Mouse (Mus musculus): ENCODE measurements around the gene Slc5a4b. TPM values are rescaled to one million over a fixed set of nuclear protein-coding genes. Genes with fewer than 3 reads are reported as not detected.

The Slc5a4b gene
- polyA plus RNA-seq, 1 experiment: not detected

- H3K4me3 ChIP-seq (replicated peaks; ENCODE audit: control insufficient read depth, low read depth, low read length): no peak overlapping the region
- 90% methylated on average over 5 of the region's 5 CpGs for WGBS
- no peak overlapping the region for H3K27ac ChIP-seq (ENCODE audit: control insufficient read depth, insufficient read depth, low read depth, low read length, poor library complexity)
- TF ChIP-seq POLR2A (IDR thresholded peaks at IDR 0.05; ENCODE audit: borderline replicate concordance, control insufficient read depth, low read depth, low read length) (no peak), CTCF (IDR thresholded peaks at IDR 0.05; ENCODE audit: control insufficient read depth, insufficient read depth, low read length) (no peak)
- no peaks in the 10 kb centered on the region for H3K4me1 ChIP-seq (ENCODE audit: control insufficient read depth, insufficient read depth, low read length)
Measured at GRCm38 (mm10) chr10:76062439-76062838, 48.3 kb downstream of the Slc5a4b start.

DNA sequence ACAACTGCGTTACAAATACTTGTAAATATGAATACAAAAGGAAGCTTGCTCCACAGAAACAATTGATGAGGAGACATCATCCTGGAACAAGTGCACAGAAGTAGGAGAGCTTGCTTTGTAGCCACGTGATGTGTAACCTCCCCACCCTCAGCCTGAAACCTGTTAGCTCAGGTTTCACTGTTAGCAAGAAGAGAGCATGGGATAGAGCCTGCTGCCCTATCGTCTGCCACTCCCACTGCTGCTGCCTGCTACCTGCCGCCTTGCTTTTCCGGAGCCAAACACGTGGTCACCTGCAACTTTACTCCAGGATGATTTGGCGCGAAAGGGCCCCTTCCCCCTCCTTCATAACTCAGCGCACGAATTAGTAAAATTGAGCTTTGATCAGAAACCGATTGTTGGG is 58.9 kb downstream of the Slc5a4b start:
- WGBS: 79% methylated on average over 11 of the region's 11 CpGs
- Histone ChIP-seq H3K4me3 (replicated peaks; ENCODE audit: control insufficient read depth, low read depth, low read length) (no peak overlapping the region), H3K27ac (ENCODE audit: control insufficient read depth, insufficient read depth, low read depth, low read length, poor library complexity) (no peak overlapping the region), H3K4me1 (ENCODE audit: control insufficient read depth, insufficient read depth, low read length) (no peaks in the 10 kb centered on the region)
- TF ChIP-seq CTCF (IDR thresholded peaks at IDR 0.05; ENCODE audit: control insufficient read depth, insufficient read depth, low read length) (no peak), POLR2A (IDR thresholded peaks at IDR 0.05; ENCODE audit: borderline replicate concordance, control insufficient read depth, low read depth, low read length) (no peak)

DNA sequence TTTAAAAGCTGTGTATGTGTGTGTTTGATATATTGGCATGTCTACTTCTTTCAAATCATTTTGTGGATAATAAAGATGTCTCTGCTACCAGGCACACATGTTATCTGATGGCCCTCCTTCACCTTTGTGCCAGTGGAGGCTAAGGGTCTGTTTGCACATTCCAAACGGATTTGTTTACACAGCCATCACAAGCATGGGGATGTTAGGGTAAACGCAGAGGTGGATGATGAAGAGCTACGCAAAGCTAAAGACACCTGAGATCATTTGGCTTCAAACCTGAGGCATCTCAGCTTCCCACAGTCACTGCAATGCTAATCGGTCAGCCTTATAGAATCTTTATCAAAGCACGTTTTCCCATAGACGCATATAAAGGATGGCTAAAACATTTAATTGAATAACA is 61.8 kb downstream of the Slc5a4b start:
- H3K27ac ChIP-seq (ENCODE audit: control insufficient read depth, insufficient read depth, low read depth, low read length, poor library complexity): no peak overlapping the region
- no peaks in the 10 kb centered on the region for H3K4me1 ChIP-seq (ENCODE audit: control insufficient read depth, insufficient read depth, low read length)
- TF ChIP-seq CTCF (IDR thresholded peaks at IDR 0.05; ENCODE audit: control insufficient read depth, insufficient read depth, low read length): no peak
- no peak for TF ChIP-seq POLR2A (IDR thresholded peaks at IDR 0.05; ENCODE audit: borderline replicate concordance, control insufficient read depth, low read depth, low read length)
- H3K4me3 ChIP-seq (replicated peaks; ENCODE audit: control insufficient read depth, low read depth, low read length): no peak overlapping the region
- WGBS: 63% methylated on average over 6 of the region's 6 CpGs

DNA sequence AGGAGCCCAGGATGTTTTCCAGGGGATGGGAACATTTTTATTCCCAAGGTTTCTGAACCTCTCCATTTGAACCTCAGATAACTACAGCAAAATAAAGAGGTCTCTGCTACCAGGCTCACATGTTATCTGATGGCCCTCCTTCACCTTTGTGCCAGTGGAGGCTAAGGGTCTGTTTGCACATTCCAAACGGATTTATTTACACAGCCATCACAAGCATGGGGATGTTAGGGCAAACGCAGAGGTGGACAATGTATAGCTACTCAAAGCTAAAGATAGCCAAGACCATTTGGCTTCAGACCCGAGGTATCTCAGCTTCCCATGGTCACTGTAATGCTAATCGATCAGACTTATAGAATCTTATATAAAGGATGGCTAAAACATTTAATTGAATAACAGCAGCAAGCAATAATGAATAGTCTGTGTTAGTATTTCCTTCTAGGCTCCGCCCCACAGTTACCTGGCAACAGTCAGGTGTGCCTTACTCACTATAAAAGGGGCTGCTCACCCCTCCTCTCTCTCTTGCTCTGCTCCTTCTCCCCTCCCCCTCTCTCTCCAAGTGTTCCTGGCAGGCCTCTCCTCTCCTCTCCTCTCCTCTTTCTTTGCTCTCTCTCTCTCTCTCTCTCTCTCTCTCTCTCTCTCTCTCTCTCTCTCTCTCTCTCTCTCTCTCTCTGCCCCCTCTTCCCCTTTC is 63.4 kb downstream of the Slc5a4b start:
- H3K4me3 ChIP-seq (replicated peaks; ENCODE audit: control insufficient read depth, low read depth, low read length): no peak overlapping the region
- no peak for TF ChIP-seq CTCF (IDR thresholded peaks at IDR 0.05; ENCODE audit: control insufficient read depth, insufficient read depth, low read length)
- TF ChIP-seq POLR2A (IDR thresholded peaks at IDR 0.05; ENCODE audit: borderline replicate concordance, control insufficient read depth, low read depth, low read length): no peak
- WGBS: 52% methylated on average over 5 of the region's 5 CpGs
- no peak overlapping the region for H3K27ac ChIP-seq (ENCODE audit: control insufficient read depth, insufficient read depth, low read depth, low read length, poor library complexity)
- H3K4me1 ChIP-seq (ENCODE audit: control insufficient read depth, insufficient read depth, low read length): no peaks in the 10 kb centered on the region

GRCm38 (mm10) chr10:76046754-76047153 is 64.0 kb downstream of the Slc5a4b start:
- WGBS: 23% methylated on average over 1 of the region's 1 CpGs
- Histone ChIP-seq H3K27ac (ENCODE audit: control insufficient read depth, insufficient read depth, low read depth, low read length, poor library complexity) (no peak overlapping the region), H3K4me3 (replicated peaks; ENCODE audit: control insufficient read depth, low read depth, low read length) (no peak overlapping the region), H3K4me1 (ENCODE audit: control insufficient read depth, insufficient read depth, low read length) (no peaks in the 10 kb centered on the region)
- no peak for TF ChIP-seq POLR2A (IDR thresholded peaks at IDR 0.05; ENCODE audit: borderline replicate concordance, control insufficient read depth, low read depth, low read length)
- no peak for TF ChIP-seq CTCF (IDR thresholded peaks at IDR 0.05; ENCODE audit: control insufficient read depth, insufficient read depth, low read length)

GRCm38 (mm10) chr10:76045343-76045742 is 65.4 kb downstream of the Slc5a4b start:
- WGBS: 69% methylated on average over 5 of the region's 5 CpGs
- Histone ChIP-seq H3K4me1 (ENCODE audit: control insufficient read depth, insufficient read depth, low read length) (no peaks in the 10 kb centered on the region), H3K4me3 (replicated peaks; ENCODE audit: control insufficient read depth, low read depth, low read length) (no peak overlapping the region), H3K27ac (ENCODE audit: control insufficient read depth, insufficient read depth, low read depth, low read length, poor library complexity) (no peak overlapping the region)
- no peak for TF ChIP-seq CTCF (IDR thresholded peaks at IDR 0.05; ENCODE audit: control insufficient read depth, insufficient read depth, low read length)
- TF ChIP-seq POLR2A (IDR thresholded peaks at IDR 0.05; ENCODE audit: borderline replicate concordance, control insufficient read depth, low read depth, low read length): no peak

- WGBS: 80% methylated on average over 5 of the region's 5 CpGs
- no peak overlapping the region for H3K4me3 ChIP-seq (replicated peaks; ENCODE audit: control insufficient read depth, low read depth, low read length)
- no peak for TF ChIP-seq CTCF (IDR thresholded peaks at IDR 0.05; ENCODE audit: control insufficient read depth, insufficient read depth, low read length)
- no peak for TF ChIP-seq POLR2A (IDR thresholded peaks at IDR 0.05; ENCODE audit: borderline replicate concordance, control insufficient read depth, low read depth, low read length)
- H3K27ac ChIP-seq (ENCODE audit: control insufficient read depth, insufficient read depth, low read depth, low read length, poor library complexity): no peak overlapping the region
- H3K4me1 ChIP-seq (ENCODE audit: control insufficient read depth, insufficient read depth, low read length): no peaks in the 10 kb centered on the region; the same call in 1 of the 2 replicates
Measured at GRCm38 (mm10) chr10:76036962-76037361, 73.8 kb downstream of the Slc5a4b start.

DNA sequence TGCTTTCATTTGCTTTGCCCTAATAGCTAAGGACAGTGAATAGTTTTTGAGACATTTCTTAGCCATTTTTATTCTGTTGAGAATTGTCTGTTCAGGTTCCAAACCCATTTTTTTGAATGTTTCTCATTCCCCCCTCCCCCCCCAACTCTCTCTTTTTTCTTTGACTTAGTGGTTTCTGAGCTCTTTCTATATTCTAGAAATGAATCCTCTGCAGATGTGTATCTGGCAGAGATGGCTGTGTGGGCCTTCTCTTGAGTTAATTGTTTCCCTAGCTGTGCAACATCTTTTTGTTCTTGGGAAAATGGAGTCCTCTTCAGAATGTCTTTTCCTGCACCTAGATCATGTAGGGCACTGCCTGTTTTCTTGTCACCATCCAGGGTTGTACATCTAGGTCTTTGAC is 75.5 kb downstream of the Slc5a4b start:
- Histone ChIP-seq H3K4me3 (replicated peaks; ENCODE audit: control insufficient read depth, low read depth, low read length) (no peak overlapping the region), H3K27ac (ENCODE audit: control insufficient read depth, insufficient read depth, low read depth, low read length, poor library complexity) (no peak overlapping the region), H3K4me1 (ENCODE audit: control insufficient read depth, insufficient read depth, low read length) (no peaks in the 10 kb centered on the region; the same call in 1 of the 2 replicates)
- no peak for TF ChIP-seq POLR2A (IDR thresholded peaks at IDR 0.05; ENCODE audit: borderline replicate concordance, control insufficient read depth, low read depth, low read length)
- TF ChIP-seq CTCF (IDR thresholded peaks at IDR 0.05; ENCODE audit: control insufficient read depth, insufficient read depth, low read length): no peak

Measured in bone marrow, adult 2 months (tissue).